Mouse (Mus musculus) MEL (cell line): ENCODE measurements around the gene Kidins220. TPM values are rescaled to one million over a fixed set of nuclear protein-coding genes. Genes with fewer than 3 reads are reported as not detected.
A peak's percentile ranks its signal among the peaks of the same experiment; 100 is the strongest.

Source experiments
- DNase-seq: peaks from one replicate; pipeline ENCODE4 v3.0.0; 2011; ENCODE audit warnings: low read depth, low spot score
- H3K27ac ChIP-seq: 2 replicates; pipeline ENCODE4 v1.5.1; 2012; ENCODE audit warnings: low read depth, mild to moderate bottlenecking, control low read depth, low read length, moderate library complexity; ENCODE audit not compliant: control insufficient read depth
- H3K27me3 ChIP-seq, 2 experiments: fragments of 150-350 bp in 1 of 2; sonication (generic) in 1 of 2; 2 replicates each; pipeline ENCODE4 v1.6.1; 2012; ENCODE audit warnings: low read length in 2 of 2, mild to moderate bottlenecking in 2 of 2, improper control_type of control experiment in 1 of 2, moderate library complexity in 1 of 2; ENCODE audit not compliant: insufficient read depth in 2 of 2, control insufficient read depth in 1 of 2
- H3K36me3 ChIP-seq, 2 experiments: 2 replicates each; pipeline ENCODE4 v1.6.1; 2012 to 2014; ENCODE audit warnings: low read length in 2 of 2, improper control_type of control experiment in 1 of 2, inconsistent platforms in 1 of 2, mild to moderate bottlenecking in 1 of 2; ENCODE audit not compliant: insufficient read depth in 2 of 2, control insufficient read depth in 1 of 2
- H3K4me1 ChIP-seq, 2 experiments: fragments of 150-350 bp in 1 of 2; sonication (generic) in 1 of 2; 2 replicates each; pipeline ENCODE4 v1.6.1; 2012; ENCODE audit warnings: low read length in 2 of 2, improper control_type of control experiment in 1 of 2, mild to moderate bottlenecking in 1 of 2; ENCODE audit not compliant: insufficient read depth in 2 of 2, control insufficient read depth in 1 of 2
- H3K4me3 ChIP-seq, 2 experiments: fragments of 150-350 bp in 1 of 2; sonication (generic) in 1 of 2; 2 replicates each; pipeline ENCODE4 v1.5.1; 2012; ENCODE audit warnings: low read depth in 2 of 2, low read length in 2 of 2, mild to moderate bottlenecking in 2 of 2, moderate library complexity in 2 of 2, control low read depth in 1 of 2, improper control_type of control experiment in 1 of 2; ENCODE audit not compliant: control insufficient read depth in 1 of 2, insufficient read depth in 1 of 2
- H3K79me2 ChIP-seq: 2 replicates; pipeline ENCODE4 v1.6.1; 2012; ENCODE audit warnings: mild to moderate bottlenecking, low read length, moderate library complexity; ENCODE audit not compliant: control insufficient read depth, poor library complexity, insufficient read depth
- H3K9ac ChIP-seq: 2 replicates; pipeline ENCODE4 v1.6.1; 2012; ENCODE audit warnings: low read depth, mild to moderate bottlenecking, control low read depth, low read length, moderate library complexity; ENCODE audit not compliant: control insufficient read depth, poor library complexity, severe bottlenecking
- H3K9me3 ChIP-seq: fragments of 150-350 bp; sonication (generic); replicated peaks from 2 replicates; pipeline ENCODE4 v1.6.1; 2012; ENCODE audit warnings: mild to moderate bottlenecking, low read length, improper control_type of control experiment, moderate library complexity; ENCODE audit not compliant: insufficient read depth
- BHLHE40 ChIP-seq: IDR thresholded peaks from 2 replicates; pipeline ENCODE4 v1.6.1; 2012; ENCODE audit warnings: low read depth, mild to moderate bottlenecking, inconsistent platforms, low read length, improper control_type of control experiment, borderline replicate concordance
- CHD1 ChIP-seq: IDR thresholded peaks from 2 replicates; pipeline ENCODE4 v1.6.1; 2012; ENCODE audit warnings: low read depth, mild to moderate bottlenecking, inconsistent platforms, low read length, improper control_type of control experiment
- CHD2 ChIP-seq: IDR thresholded peaks from 2 replicates; pipeline ENCODE4 v1.6.1; 2011; ENCODE audit warnings: low read length, improper control_type of control experiment
- E2F4 ChIP-seq: IDR thresholded peaks from 2 replicates; pipeline ENCODE4 v1.6.1; 2011; ENCODE audit warnings: low read depth, low read length, improper control_type of control experiment, borderline replicate concordance
- ELF1 ChIP-seq: IDR thresholded peaks from 2 replicates; pipeline ENCODE4 v1.6.1; 2014; ENCODE audit warnings: low read depth, mild to moderate bottlenecking, inconsistent platforms, low read length, improper control_type of control experiment, moderate library complexity
- EP300 ChIP-seq, 2 experiments: IDR thresholded peaks; 2 replicates each; pipeline ENCODE4 v1.6.1; 2011; ENCODE audit warnings: improper control_type of control experiment in 2 of 2, low read length in 2 of 2, low read depth in 1 of 2, mild to moderate bottlenecking in 1 of 2
- ETS1 ChIP-seq: IDR thresholded peaks from 2 replicates; pipeline ENCODE4 v1.6.1; 2012; ENCODE audit warnings: low read depth, mild to moderate bottlenecking, inconsistent platforms, low read length, improper control_type of control experiment, moderate library complexity
- GABPA ChIP-seq: IDR thresholded peaks from 2 replicates; pipeline ENCODE4 v1.6.1; 2012; ENCODE audit warnings: low read depth, mild to moderate bottlenecking, inconsistent platforms, low read length, improper control_type of control experiment, moderate library complexity
- HCFC1 ChIP-seq: IDR thresholded peaks from 2 replicates; pipeline ENCODE4 v1.6.1; 2012; ENCODE audit warnings: low read depth, mild to moderate bottlenecking, inconsistent platforms, low read length, improper control_type of control experiment, moderate library complexity
- JUND ChIP-seq: IDR thresholded peaks from 2 replicates; pipeline ENCODE4 v1.6.1; 2011; ENCODE audit warnings: low read depth, mild to moderate bottlenecking, improper control_type of control experiment, low read length
- MAFK ChIP-seq: IDR thresholded peaks from 2 replicates; pipeline ENCODE4 v1.6.1; 2011; ENCODE audit warnings: low read depth, mild to moderate bottlenecking, low read length, improper control_type of control experiment, borderline replicate concordance
- MAX ChIP-seq: IDR thresholded peaks from 2 replicates; pipeline ENCODE4 v1.6.1; 2011; ENCODE audit warnings: low read length, improper control_type of control experiment
- MAZ ChIP-seq: IDR thresholded peaks from 2 replicates; pipeline ENCODE4 v1.6.1; 2012; ENCODE audit warnings: low read depth, mild to moderate bottlenecking, inconsistent platforms, low read length, improper control_type of control experiment
- MEF2A ChIP-seq: IDR thresholded peaks from 2 replicates; pipeline ENCODE4 v1.6.1; 2014; ENCODE audit warnings: low read depth, mild to moderate bottlenecking, inconsistent platforms, low read length, improper control_type of control experiment; ENCODE audit not compliant: poor library complexity, insufficient replicate concordance, severe bottlenecking; ENCODE audit errors: extremely low read depth
- MYB ChIP-seq: IDR thresholded peaks from 2 replicates; pipeline ENCODE4 v1.6.1; 2011; ENCODE audit warnings: mild to moderate bottlenecking, low read depth, low read length, improper control_type of control experiment
- MYC ChIP-seq: IDR thresholded peaks from 2 replicates; pipeline ENCODE4 v1.6.1; 2011; ENCODE audit warnings: low read depth, mild to moderate bottlenecking, low read length, improper control_type of control experiment, moderate library complexity
- NELFE ChIP-seq: IDR thresholded peaks from 2 replicates; pipeline ENCODE4 v1.6.1; 2011; ENCODE audit warnings: low read depth, low read length, improper control_type of control experiment
- NRF1 ChIP-seq: IDR thresholded peaks from 2 replicates; pipeline ENCODE4 v1.6.1; 2014; ENCODE audit warnings: low read depth, mild to moderate bottlenecking, inconsistent platforms, low read length, improper control_type of control experiment, moderate library complexity; ENCODE audit not compliant: poor library complexity, insufficient read depth, severe bottlenecking
- POLR2A ChIP-seq, 2 experiments: IDR thresholded peaks; 2 replicates each; pipeline ENCODE4 v1.6.1; 2011 to 2012; ENCODE audit warnings: low read length in 2 of 2, mild to moderate bottlenecking in 2 of 2, control low read depth in 1 of 2, improper control_type of control experiment in 1 of 2, low read depth in 1 of 2, moderate library complexity in 1 of 2; ENCODE audit not compliant: control insufficient read depth in 1 of 2, insufficient read depth in 1 of 2, poor library complexity in 1 of 2
- RAD21 ChIP-seq: IDR thresholded peaks from 2 replicates; pipeline ENCODE4 v1.6.1; 2011; ENCODE audit warnings: mild to moderate bottlenecking, low read depth, low read length, improper control_type of control experiment
- SIN3A ChIP-seq: IDR thresholded peaks from 2 replicates; pipeline ENCODE4 v1.6.1; 2012; ENCODE audit warnings: low read length, improper control_type of control experiment, inconsistent platforms
- TBP ChIP-seq: IDR thresholded peaks from 2 replicates; pipeline ENCODE4 v1.8.0; 2011; ENCODE audit warnings: low read depth, low read length, improper control_type of control experiment
- TCF12 ChIP-seq: IDR thresholded peaks from 2 replicates; pipeline ENCODE4 v1.6.1; 2014; ENCODE audit warnings: low read depth, mild to moderate bottlenecking, inconsistent platforms, low read length, improper control_type of control experiment, moderate library complexity
- ZC3H11A ChIP-seq: IDR thresholded peaks from 2 replicates; pipeline ENCODE4 v1.6.1; 2012; ENCODE audit warnings: low read depth, mild to moderate bottlenecking, inconsistent platforms, low read length, improper control_type of control experiment
- ZKSCAN1 ChIP-seq: IDR thresholded peaks from 2 replicates; pipeline ENCODE4 v1.6.1; 2012; ENCODE audit warnings: low read depth, mild to moderate bottlenecking, inconsistent platforms, low read length, improper control_type of control experiment, moderate library complexity
- ZMIZ1 ChIP-seq: IDR thresholded peaks from 2 replicates; pipeline ENCODE4 v1.6.1; 2012; ENCODE audit warnings: low read depth, mild to moderate bottlenecking, inconsistent platforms, low read length, improper control_type of control experiment, moderate library complexity
- polyA plus RNA-seq, 2 experiments: library from polyadenylated mRNA; stranded (reverse) in 1 of 2; unstranded in 1 of 2; fragments of >175 nt in 1 of 2; fragments of >200 nt in 1 of 2; gene quantifications; 2 replicates each; pipeline versions ENCODE4 v1.2.1 to v1.2.4; 2012; ENCODE audit warnings: low replicate concordance in 2 of 2, low read depth in 1 of 2; ENCODE audit not compliant: insufficient read length in 2 of 2, insufficient read depth in 1 of 2, missing spikeins in 1 of 2
- total RNA-seq: library from RNA; depleted of rRNA; stranded (reverse); fragments of 300-350 nt; gene quantifications from 2 replicates; pipeline ENCODE4 v1.2.3, GENCODE M21; 2012

Kidins220 gene
- total and polyA plus RNA-seq, 3 experiments: 26.2 to 124 (median 29.2) TPM

DNA sequence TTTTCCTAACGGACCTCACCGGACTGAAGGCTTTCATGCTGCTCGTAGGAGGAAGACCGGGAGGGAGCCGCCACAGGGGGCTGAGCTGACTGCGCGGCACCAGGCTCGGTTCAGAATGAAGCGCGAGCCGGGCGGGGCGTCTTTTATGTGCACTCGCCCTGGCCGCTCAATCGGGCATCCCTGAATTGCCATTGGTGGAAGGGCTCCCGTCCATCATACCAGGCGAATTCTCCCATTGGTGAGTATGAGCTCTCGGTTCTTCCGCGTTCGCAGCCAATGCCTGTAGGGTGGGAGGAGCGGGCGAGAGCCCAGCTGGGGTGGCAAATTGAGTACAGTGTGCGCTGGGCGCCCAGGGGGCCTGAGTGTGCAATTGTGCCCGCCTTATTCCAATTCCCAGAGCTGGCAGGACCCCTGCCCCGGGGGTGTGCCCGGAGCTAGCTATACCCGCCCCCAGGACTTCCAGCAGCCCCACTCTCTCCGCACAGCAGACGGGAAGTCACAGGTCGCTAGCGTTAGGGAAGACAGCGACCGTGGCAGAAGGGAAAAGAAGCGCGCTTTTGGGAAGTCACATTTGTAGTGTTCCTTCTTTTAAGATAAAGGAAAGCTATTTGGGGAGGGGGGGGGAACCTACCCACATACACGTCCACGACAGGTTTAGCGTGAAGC, 121.4 kb downstream of the Kidins220 start:
- H3K27me3 ChIP-seq: no peaks in the 10 kb centered on the region

DNA sequence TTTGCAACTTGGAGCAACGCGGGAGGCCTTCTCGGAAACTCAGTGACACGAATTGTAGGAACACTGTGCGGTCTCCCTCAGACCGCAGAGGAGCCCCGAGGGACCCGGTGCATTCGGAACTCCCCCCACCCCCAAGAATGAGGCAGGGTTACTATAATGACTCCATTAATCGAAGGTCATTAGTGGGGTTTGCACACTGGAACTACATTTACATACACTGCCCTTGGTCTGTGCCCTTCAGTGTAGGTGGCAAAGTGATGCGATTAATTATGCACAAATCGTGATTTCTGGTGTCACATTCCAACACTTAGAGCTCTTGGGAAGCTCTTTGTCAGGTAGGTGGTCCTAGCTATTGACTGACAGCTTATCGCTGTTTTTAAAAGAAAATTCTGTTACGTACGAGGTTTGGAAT, 121.9 kb downstream of the Kidins220 start:
- TF ChIP-seq GABPA (no peak), MYC (no peak), ZKSCAN1 (no peak), MAZ (no peak), NRF1 (no peak), BHLHE40 (no peak), TBP (no peak), JUND (no peak)
- TF ChIP-seq, all 39 proteins: peak for 0
- Histone ChIP-seq H3K9ac (peak overlapping the region; percentile 73), H3K36me3 (peaks cover 0 to 3% of the 10 kb centered on the region in 2 experiments; a peak in 1 of 4 replicates), H3K27me3 (no peaks in the 10 kb centered on the region), H3K27ac (peak overlapping the region; percentile 44; the same call in 1 of the 2 replicates), H3K9me3 (no peaks in the 10 kb centered on the region), H3K4me1 (peaks cover 0 to 2% of the 10 kb centered on the region in 2 experiments; a peak in 2 of 4 replicates), H3K79me2 (peaks cover 14% of the 10 kb centered on the region), H3K4me3 (peak overlapping the region; percentile 48 to 76)
- DNase-seq: no peak

More for the DNA sequence above, 121.4 kb downstream of the Kidins220 start:
- H3K36me3 ChIP-seq: peaks cover 0 to 3% of the 10 kb centered on the region in 2 experiments; a peak in 1 of 4 replicates
- DNase-seq: peak; percentile 98
- peaks cover 0 to 2% of the 10 kb centered on the region in 2 experiments; a peak in 2 of 4 replicates for H3K4me1 ChIP-seq
- peak overlapping the region; percentile 44 for H3K27ac ChIP-seq
- TF ChIP-seq BHLHE40 (no peak), ZC3H11A (no peak), TCF12 (peak; percentile 55), MAZ (peak; percentile 79), MAX (peak; percentile 14), MYB (no peak), MYC (no peak), MEF2A (no peak), HCFC1 (peak; percentile 63), NELFE (peak; percentile 79), POLR2A (IDR thresholded peaks at IDR 0.05; ENCODE audit: control insufficient read depth in 1 of 2, insufficient read depth in 1 of 2, low read depth in 1 of 2, low read length in 2 of 2, poor library complexity in 1 of 2) (peak; percentile 63 to 86; a peak in 3 of 4 replicates), E2F4 (no peak), ZMIZ1 (peak; percentile 83), NRF1 (peak; percentile 31; the same call in 1 of the 2 replicates), CHD2 (peak; percentile 55), TBP (peak; percentile 92), ELF1 (peak; percentile 97), ETS1 (0 out of 2 replicates have a peak, but pooled peaks have one; percentile 14), SIN3A (peak; percentile 93), RAD21 (no peak), EP300 (IDR thresholded peaks at IDR 0.05; ENCODE audit: low read depth in 1 of 2, low read length in 2 of 2) (no peak), MAFK (no peak), CHD1 (no peak)
- peaks cover 14% of the 10 kb centered on the region for H3K79me2 ChIP-seq
- H3K9ac ChIP-seq: peak overlapping the region; percentile 73
- H3K9me3 ChIP-seq: no peaks in the 10 kb centered on the region
- H3K4me3 ChIP-seq: peak overlapping the region; percentile 76 to 83
